Mouse (Mus musculus) spleen, adult 2 months (tissue): ENCODE measurements around the gene Mier3. TPM values are rescaled to one million over a fixed set of nuclear protein-coding genes. Genes with fewer than 3 reads are reported as not detected.

Source experiments
- DNase-seq, 2 experiments: peaks; one replicate each; pipeline versions ENCODE4 v3.0.0 to v3.0.0-alpha.2; 2012 to 2021; ENCODE audit warnings: low spot score in 2 of 2, low read depth in 1 of 2
- H3K27ac ChIP-seq: fragments of 200-500 bp; 2 replicates; pipeline ENCODE4 v1.5.1; 2012; ENCODE audit warnings: low read length, inconsistent platforms; ENCODE audit not compliant: insufficient read depth
- H3K27me3 ChIP-seq: fragments of 200-500 bp; 2 replicates; pipeline ENCODE4 v1.6.1; 2012; ENCODE audit warnings: mild to moderate bottlenecking, moderate library complexity, low read length, inconsistent platforms; ENCODE audit not compliant: control insufficient read depth, insufficient read depth
- H3K36me3 ChIP-seq: fragments of 200-500 bp; 2 replicates; pipeline ENCODE4 v1.6.1; 2012; ENCODE audit warnings: mild to moderate bottlenecking, low read length, inconsistent platforms; ENCODE audit not compliant: control insufficient read depth, insufficient read depth
- H3K4me1 ChIP-seq: fragments of 200-500 bp; 2 replicates; pipeline ENCODE4 v1.6.1; 2011; ENCODE audit warnings: inconsistent platforms; ENCODE audit not compliant: control insufficient read depth, insufficient read depth, insufficient read length
- H3K4me3 ChIP-seq: fragments of 200-500 bp; 2 replicates; pipeline ENCODE4 v1.5.1; 2011; ENCODE audit warnings: mild to moderate bottlenecking, inconsistent platforms; ENCODE audit not compliant: insufficient read depth, insufficient read length; ENCODE audit errors: extremely low read depth
- CTCF ChIP-seq: fragments of 200-500 bp; IDR thresholded peaks from 2 replicates; pipeline ENCODE4 v1.5.1; 2011; ENCODE audit warnings: mild to moderate bottlenecking, inconsistent platforms; ENCODE audit not compliant: insufficient read depth, insufficient read length, insufficient replicate concordance; ENCODE audit errors: extremely low read depth
- POLR2A ChIP-seq: fragments of 200-500 bp; IDR thresholded peaks from 2 replicates; pipeline ENCODE4 v1.6.1; 2011; ENCODE audit warnings: low read depth, low read length, inconsistent platforms
- WGBS: fragments of 180-500 bp; shearing (Covaris S2); methylation state at CpG from one replicate; pipeline ENCODE4 v1.1.7; 2018; 5-methylcytosine and 5-hydroxymethylcytosine counted together
- polyA plus RNA-seq: library from polyadenylated mRNA; depleted of rRNA; stranded (reverse); fragments of >200 nt; gene quantifications from 2 replicates; pipeline ENCODE4 v1.2.3, GENCODE M21; 2012; rRNA removed

Gene Mier3
- polyA plus RNA-seq, result 3.0 and 3.5 TPM in 2 replicates

DNA sequence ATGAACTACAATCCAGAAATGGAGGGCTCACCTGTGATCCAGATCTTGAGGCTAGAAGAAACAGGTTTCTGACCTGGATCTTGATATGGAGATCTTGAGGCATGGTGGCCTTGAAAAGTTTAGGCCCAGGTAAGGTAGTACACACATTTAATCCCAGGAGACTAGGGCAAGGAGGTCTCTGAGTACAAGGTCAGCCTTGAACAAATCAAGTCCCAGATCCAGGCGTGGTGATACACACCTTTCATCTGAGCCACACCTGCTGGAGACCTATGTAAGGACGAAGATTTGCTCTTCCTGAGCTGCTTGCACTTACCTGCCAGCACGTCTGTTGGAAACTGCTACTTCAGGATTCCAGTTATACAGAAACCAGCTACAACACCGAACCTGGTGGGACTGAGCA is at the start of gene Mier3:
Gene Mier3, plus strand, starts transcription at position 301 of the 400 bp plus-strand sequence.
- TF ChIP-seq CTCF (no peak), POLR2A (no peak)
- H3K36me3 ChIP-seq, result no peaks in the 10 kb centered on the region
- 93% methylated on average over 4 of the region's 4 CpGs for WGBS
- no peaks in the 10 kb centered on the region for H3K27me3 ChIP-seq
- H3K4me3 ChIP-seq, result no peak within 1 kb of the TSS
- DNase-seq, result no peak
- H3K27ac ChIP-seq, result no peak within 1 kb of the TSS
- no peaks in the 10 kb centered on the region for H3K4me1 ChIP-seq

- no peaks in the 10 kb centered on the region for H3K36me3 ChIP-seq
- H3K27ac ChIP-seq, result peak overlapping the region; percentile 43
- no peak overlapping the region for H3K4me3 ChIP-seq
- H3K27me3 ChIP-seq, result no peaks in the 10 kb centered on the region
- peaks cover 8% of the 10 kb centered on the region for H3K4me1 ChIP-seq
- DNase-seq, result peak; percentile 18 to 54
- TF ChIP-seq POLR2A (no peak), CTCF (no peak)
- 12% methylated on average over 16 of the region's 16 CpGs for WGBS
These were observed 46.3 kb upstream of the Mier3 start for GRCm38 (mm10) chr13:111634163-111635160.

DNA sequence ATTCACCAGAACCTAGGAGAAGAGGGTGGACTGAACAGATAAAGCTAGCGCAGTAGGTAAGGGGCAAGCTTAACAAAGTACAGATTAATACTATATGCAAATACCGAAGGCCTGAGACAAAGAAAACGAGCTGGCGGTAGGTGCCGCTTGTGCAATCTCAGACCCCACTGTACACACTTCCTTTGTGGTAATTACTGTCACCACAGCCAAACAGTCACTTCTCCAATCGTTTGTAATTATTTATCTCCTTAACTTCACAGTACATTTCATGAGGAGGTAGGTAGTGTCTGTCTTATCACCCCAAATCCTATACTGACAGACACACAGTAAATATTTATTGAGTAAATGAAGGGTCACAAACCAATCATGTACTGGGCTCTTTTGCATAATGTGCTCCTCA is 40.5 kb upstream of the Mier3 start:
- Histone ChIP-seq H3K4me1 (no peaks in the 10 kb centered on the region; the same call in 1 of the 2 replicates), H3K4me3 (no peak overlapping the region), H3K27me3 (no peaks in the 10 kb centered on the region), H3K36me3 (no peaks in the 10 kb centered on the region), H3K27ac (no peak overlapping the region)
- no peak for TF ChIP-seq CTCF
- no peak for TF ChIP-seq POLR2A
- WGBS, result 10% methylated on average over 6 of the region's 6 CpGs
- DNase-seq, result peak; percentile 21 to 22

DNA sequence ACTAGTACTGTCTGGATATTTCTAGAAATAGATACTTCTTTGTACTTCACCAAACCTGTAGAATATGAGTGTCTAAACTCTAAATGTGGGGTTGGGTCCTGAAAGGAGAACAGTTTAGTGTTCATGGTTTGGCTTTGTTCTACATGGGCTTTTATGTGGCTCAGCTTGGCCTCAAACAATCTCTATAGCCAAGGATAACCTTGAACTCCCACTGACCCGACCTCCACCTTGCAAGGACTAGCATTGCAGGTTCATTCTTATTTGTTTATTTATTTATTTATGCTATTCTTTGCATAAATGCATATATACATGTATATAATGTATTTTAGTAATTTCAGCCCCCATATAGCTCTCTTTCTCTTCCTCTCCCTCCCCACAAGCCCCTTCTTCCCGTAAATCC is 37.1 kb upstream of the Mier3 start:
- Histone ChIP-seq H3K27me3 (no peaks in the 10 kb centered on the region), H3K4me3 (no peak overlapping the region), H3K4me1 (peaks cover 4% of the 10 kb centered on the region), H3K27ac (no peak overlapping the region), H3K36me3 (no peaks in the 10 kb centered on the region)
- DNase-seq, result no peak
- no peak for TF ChIP-seq CTCF
- no peak for TF ChIP-seq POLR2A
- 79% methylated on average over 2 of the region's 2 CpGs for WGBS

- DNase-seq, result peak in 1 of 2 experiments; percentile 13
- no peak overlapping the region for H3K4me3 ChIP-seq
- 14% methylated on average over 9 of the region's 9 CpGs for WGBS
- TF ChIP-seq POLR2A (no peak), CTCF (no peak)
- no peak overlapping the region for H3K27ac ChIP-seq
- peaks cover 4% of the 10 kb centered on the region for H3K4me1 ChIP-seq
- no peaks in the 10 kb centered on the region for H3K27me3 ChIP-seq
- H3K36me3 ChIP-seq, result no peaks in the 10 kb centered on the region
These were observed 34.6 kb upstream of the Mier3 start for GRCm38 (mm10) chr13:111646204-111646603.

- no peak overlapping the region for H3K27ac ChIP-seq
- peaks cover 4% of the 10 kb centered on the region for H3K4me1 ChIP-seq
- H3K4me3 ChIP-seq, result no peak overlapping the region
- H3K27me3 ChIP-seq, result no peaks in the 10 kb centered on the region
- WGBS, result 81% methylated on average over 4 of the region's 4 CpGs
- TF ChIP-seq CTCF (no peak), POLR2A (no peak)
- H3K36me3 ChIP-seq, result no peaks in the 10 kb centered on the region
- no peak for DNase-seq
These were observed 33.5 kb upstream of the Mier3 start for GRCm38 (mm10) chr13:111647279-111647678.

DNA sequence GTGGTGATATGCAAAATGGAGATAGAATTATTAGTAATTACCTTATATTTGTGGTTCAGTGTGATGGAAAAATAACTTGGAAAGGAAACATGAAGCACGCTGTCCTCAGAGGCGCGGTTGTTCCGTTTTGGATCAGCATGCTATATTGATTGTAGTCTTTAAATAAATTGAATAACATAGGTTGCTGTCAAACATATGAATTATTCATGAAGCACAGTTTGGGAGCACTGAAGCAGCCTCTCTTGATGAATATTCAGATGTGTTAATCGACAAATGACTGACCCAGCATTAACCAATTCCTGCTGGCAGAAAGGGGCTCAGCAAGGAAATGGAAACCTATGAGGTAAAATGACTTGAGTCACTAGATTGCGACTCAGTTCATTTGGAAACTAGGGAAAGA is 29.8 kb upstream of the Mier3 start:
- WGBS, result 93% methylated on average over 6 of the region's 6 CpGs
- TF ChIP-seq POLR2A (no peak), CTCF (no peak)
- Histone ChIP-seq H3K4me1 (peaks cover 10% of the 10 kb centered on the region), H3K27ac (no peak overlapping the region), H3K4me3 (no peak overlapping the region), H3K36me3 (no peaks in the 10 kb centered on the region), H3K27me3 (no peaks in the 10 kb centered on the region)
- DNase-seq, result no peak
